Mouse (Mus musculus): Measurements from ENCODE around the gene Gbp4. TPM values are rescaled to one million over a fixed set of nuclear protein-coding genes. Genes with fewer than 3 reads are reported as not detected.

The Gbp4 gene
- polyA plus RNA-seq (2015; fragmentation: Nextera tagmentation; extraction: Ambion mirVana) = 0.43 and 0.53 TPM in 2 replicates

DNA sequence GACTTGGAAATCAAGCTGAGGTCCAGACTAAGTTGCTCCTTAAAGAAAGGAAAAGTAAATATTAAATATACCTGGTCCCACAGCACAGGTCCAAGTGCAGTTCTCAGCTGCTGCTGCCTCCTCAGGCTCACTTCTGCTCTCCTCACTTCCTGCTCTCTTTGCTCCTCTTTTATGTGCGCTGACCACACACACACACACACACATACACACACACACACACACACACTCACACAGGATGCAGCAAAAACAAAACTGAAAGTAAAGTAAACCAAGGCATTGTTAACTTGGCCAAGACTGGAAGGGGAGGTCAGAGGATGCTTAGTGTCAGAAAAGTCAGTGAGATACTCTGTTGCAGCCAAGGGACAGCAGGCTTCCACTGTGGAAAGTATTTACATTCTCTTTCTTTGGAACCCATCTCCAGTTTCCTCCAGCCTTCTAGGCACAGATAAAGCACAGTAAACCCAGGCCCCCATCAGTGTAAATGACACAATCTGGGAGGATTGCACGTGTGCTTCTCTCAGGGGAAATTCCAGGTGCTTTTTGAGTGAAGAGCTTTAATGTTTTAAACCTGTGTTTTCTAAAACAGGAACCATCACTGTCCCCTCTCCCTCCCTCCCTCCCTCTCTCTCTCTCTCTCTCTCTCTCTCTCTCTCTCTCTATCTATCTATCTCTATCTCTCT is at the start of gene Gbp4, which contains the start of the genes Gbp9 and Gbp8:
Gene Gbp4, minus strand, starts transcription at position 178 of the 680 bp plus-strand sequence.
Gene Gbp9, minus strand, starts transcription at position 131 of the 680 bp plus-strand sequence.
Gene Gbp8, minus strand, starts transcription at position 132 of the 680 bp plus-strand sequence.

Other genes starting within 250 kb of the Gbp4 start
- gene Abcg3, start 156.9 kb downstream of the Gbp4 start, polyA plus RNA-seq (2015; fragmentation: Nextera tagmentation; extraction: Ambion mirVana) = 0.40 and 0.73 TPM in 2 replicates
- 1.8 and 2.0 TPM in 2 replicates for gene Gbp9, start within 50 bp of the Gbp4 start, polyA plus RNA-seq (2015; fragmentation: Nextera tagmentation; extraction: Ambion mirVana)
- 0.30 and 0.51 TPM in 2 replicates for gene Gbp8, start within 50 bp of the Gbp4 start, polyA plus RNA-seq (2015; fragmentation: Nextera tagmentation; extraction: Ambion mirVana)
- gene Gbp10, start 99.9 kb upstream of the Gbp4 start, polyA plus RNA-seq (2015; fragmentation: Nextera tagmentation; extraction: Ambion mirVana) = not detected in 2 replicates
- gene Gm43302, start 154.1 kb upstream of the Gbp4 start, polyA plus RNA-seq (2015; fragmentation: Nextera tagmentation; extraction: Ambion mirVana) = not detected in 2 replicates
- gene Gbp6, start 154.1 kb upstream of the Gbp4 start, polyA plus RNA-seq (2015; fragmentation: Nextera tagmentation; extraction: Ambion mirVana) = 0.73 and 1.0 TPM in 2 replicates

Data from urinary bladder, postnatal 0 days (tissue).